Mouse (Mus musculus) embryonic facial prominence, embryonic 14.5 days (tissue): ENCODE data around the gene Hrg. TPM values are rescaled to one million over a fixed set of nuclear protein-coding genes. Genes with fewer than 3 reads are reported as not detected.
"Not testable (repeated sequence)": the region's sequence is repeated elsewhere in the genome, so short reads cannot be mapped to it uniquely, and the experiment has no call there.

Source experiments
- ATAC-seq: fragments of 200-750 bp; cut with Nextera tagmentation; 2 replicates; pipeline ENCODE4 v1.8.0; 2017; ENCODE audit warnings: low read depth, moderate number of reproducible peaks, moderate TSS enrichment
- DNase-seq: peaks from one replicate; pipeline ENCODE4 v3.0.0-alpha.2; 2015; ENCODE audit warnings: low spot score
- H3K27ac ChIP-seq: fragments of 300-500 bp; sonication (generic); replicated peaks from 2 replicates; pipeline ENCODE4 v1.5.1; 2014; ENCODE audit warnings: low read depth, mild to moderate bottlenecking, low read length, moderate library complexity
- H3K27me3 ChIP-seq: fragments of 300-500 bp; sonication (generic); replicated peaks from 2 replicates; pipeline ENCODE4 v1.6.1; 2014; ENCODE audit warnings: low read length; ENCODE audit not compliant: control insufficient read depth, insufficient read depth
- H3K36me3 ChIP-seq: fragments of 300-500 bp; sonication (generic); 2 replicates; pipeline ENCODE4 v1.6.1; 2014; ENCODE audit warnings: low read length, mixed read lengths; ENCODE audit not compliant: control insufficient read depth, insufficient read depth
- H3K4me1 ChIP-seq: fragments of 300-500 bp; sonication (generic); 2 replicates; pipeline ENCODE4 v1.6.1; 2014; ENCODE audit warnings: antibody characterized with exemption, low read length; ENCODE audit not compliant: control insufficient read depth, insufficient read depth
- H3K4me2 ChIP-seq: fragments of 300-500 bp; sonication (generic); 2 replicates; pipeline ENCODE4 v1.6.1; 2014; ENCODE audit warnings: low read depth, mild to moderate bottlenecking, low read length, moderate library complexity, mixed read lengths
- H3K4me3 ChIP-seq: fragments of 300-500 bp; sonication (generic); 2 replicates; pipeline ENCODE4 v1.5.1; 2014; ENCODE audit warnings: low read depth, mild to moderate bottlenecking, low read length
- H3K9ac ChIP-seq: fragments of 300-500 bp; sonication (generic); 2 replicates; pipeline ENCODE4 v1.6.1; 2014; ENCODE audit warnings: low read depth, mild to moderate bottlenecking, low read length, moderate library complexity, mixed read lengths
- H3K9me3 ChIP-seq: fragments of 300-500 bp; sonication (generic); 2 replicates; pipeline ENCODE4 v1.6.1; 2016; ENCODE audit warnings: low read length; ENCODE audit not compliant: control insufficient read depth
- WGBS: fragments of 180-500 bp; shearing (Covaris S2); extraction: QIAGEN DNeasy Blood & Tissue Kit; methylation state at CpG from one replicate; pipeline ENCODE4 v1.1.7; 2014; 5-methylcytosine and 5-hydroxymethylcytosine counted together
- polyA plus RNA-seq: library from polyadenylated mRNA; unstranded; fragments of >200 nt; fragmentation: Nextera tagmentation; extraction: Ambion mirVana; gene quantifications from 2 replicates; pipeline ENCODE4 v1.2.1, GENCODE M21; 2014

Gene Hrg
- polyA plus RNA-seq, 1 experiment from 2014 or later = not detected

DNA sequence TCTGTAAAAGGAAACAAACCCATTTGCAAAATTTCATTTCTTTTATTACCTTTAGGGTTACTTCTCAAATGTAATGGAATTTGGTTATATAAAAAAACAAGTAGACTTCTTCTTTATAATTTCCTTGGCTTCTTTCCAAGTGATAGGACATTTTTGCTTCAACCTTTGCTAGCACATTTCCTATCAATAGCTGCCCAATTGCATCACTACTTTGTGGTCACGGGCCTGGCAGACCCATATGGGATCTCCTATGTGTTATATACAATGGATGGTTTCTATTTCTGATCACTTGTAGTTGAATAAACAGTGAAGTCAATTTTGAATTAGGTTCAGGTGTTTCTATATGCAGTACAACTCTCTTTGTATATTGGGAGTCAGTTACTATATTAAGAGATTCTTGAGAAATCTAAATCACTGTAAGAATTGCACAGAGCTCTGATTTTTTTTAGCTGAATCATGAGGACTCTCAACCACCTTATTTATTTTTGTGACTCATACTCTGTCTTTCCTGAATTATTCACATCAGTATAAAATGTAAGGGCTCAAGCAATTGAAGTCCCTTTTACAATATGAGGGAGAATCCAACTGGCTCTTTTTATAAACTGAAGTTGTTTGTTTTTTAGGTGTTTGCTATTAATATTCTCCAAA, 16.6 kb downstream of the Hrg start:
- H3K27me3 ChIP-seq = no peaks in the 10 kb centered on the region
- DNase-seq (no peak), ATAC-seq (no peak)
- no peaks in the 10 kb centered on the region for H3K36me3 ChIP-seq
- H3K9me3 ChIP-seq = no peaks in the 10 kb centered on the region
- no peak overlapping the region for H3K9ac ChIP-seq
- 65% methylated on average over 1 of the region's 1 CpGs for WGBS
- H3K27ac ChIP-seq = no peak overlapping the region
- no peaks in the 10 kb centered on the region for H3K4me1 ChIP-seq
- no peak overlapping the region for H3K4me2 ChIP-seq
- no peak overlapping the region for H3K4me3 ChIP-seq

DNA sequence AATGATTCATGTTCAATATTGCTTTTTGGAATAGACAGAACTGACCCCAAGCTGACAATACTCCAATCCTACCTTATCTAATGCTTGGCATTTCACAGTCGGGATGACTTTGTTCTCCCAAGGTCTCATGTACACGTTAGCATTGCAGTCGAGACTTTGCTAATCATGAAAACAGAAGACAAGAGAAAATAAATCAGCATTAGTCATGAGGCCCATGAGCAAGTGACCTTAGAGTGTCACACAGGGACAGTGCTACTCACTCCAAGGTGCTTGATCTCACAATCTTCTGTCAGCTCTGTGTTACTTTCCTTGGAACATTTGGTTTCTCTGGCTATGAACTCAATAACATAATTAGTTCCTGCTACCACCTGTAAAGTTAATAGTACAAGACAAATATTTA, 46.1 kb downstream of the Hrg start:
- not testable (repeated sequence) for H3K9ac ChIP-seq, DNase-seq, ATAC-seq, H3K36me3 ChIP-seq, H3K4me1 ChIP-seq, H3K27ac ChIP-seq, H3K4me2 ChIP-seq, H3K27me3 ChIP-seq, H3K9me3 ChIP-seq, H3K4me3 ChIP-seq
- WGBS = 82% methylated on average over 3 of the region's 3 CpGs

Other genes with a start within 250 kb of the Hrg start
- gene Crygs, start 139.5 kb upstream of the Hrg start, polyA plus RNA-seq = not detected in 2 replicates
- gene Tbccd1, start 93.4 kb upstream of the Hrg start, polyA plus RNA-seq = 26.8 and 28.0 TPM in 2 replicates
- 100 and 108 TPM in 2 replicates for gene Dnajb11, start 93.2 kb upstream of the Hrg start, polyA plus RNA-seq
- gene Ahsg, start 59.8 kb upstream of the Hrg start, polyA plus RNA-seq = 0.16 TPM in 1 of 2 replicates, not detected in the other
- gene Fetub, start 32.7 kb upstream of the Hrg start, polyA plus RNA-seq = 0.89 and 1.8 TPM in 2 replicates
- gene Kng2, start 78.4 kb downstream of the Hrg start, polyA plus RNA-seq = 0.50 TPM in 1 of 2 replicates, not detected in the other
- 0.17 TPM in 1 of 2 replicates, not detected in the other for gene Kng1, start 106.8 kb downstream of the Hrg start, polyA plus RNA-seq
- 249 and 268 TPM in 2 replicates for gene Eif4a2, start 156.4 kb downstream of the Hrg start, polyA plus RNA-seq
- 89.8 and 97.4 TPM in 2 replicates for gene Rfc4, start 176.7 kb downstream of the Hrg start, polyA plus RNA-seq
- 5.9 and 18.4 TPM in 2 replicates for gene Adipoq, start 195.5 kb downstream of the Hrg start, polyA plus RNA-seq